Mouse (Mus musculus) cerebellum, postnatal 36 days (tissue): ENCODE measurements around the gene Ryr1.

ENCODE experiments used
- DNase-seq, 2 experiments: peaks; one replicate each; pipeline ENCODE4 v3.0.0; 2021 to 2022; ENCODE audit warnings: mixed read lengths in 2 of 2

The Ryr1 gene

GRCm38 (mm10) chr7:29029690-29030656 is 95.0 kb downstream of the Ryr1 start:
- no peak for DNase-seq

- no peak for DNase-seq
These were observed 96.2 kb downstream of the Ryr1 start for GRCm38 (mm10) chr7:29028761-29029160.

- no peak for DNase-seq
These were observed 98.2 kb downstream of the Ryr1 start for GRCm38 (mm10) chr7:29026811-29027210.

GRCm38 (mm10) chr7:29026195-29026594 is 98.8 kb downstream of the Ryr1 start:
- DNase-seq: no peak

- DNase-seq: no peak
These were observed 99.4 kb downstream of the Ryr1 start for GRCm38 (mm10) chr7:29025566-29025965.

GRCm38 (mm10) chr7:29023514-29023913 is 101.5 kb downstream of the Ryr1 start:
- DNase-seq: no peak

- DNase-seq: no peak
These were observed 102.5 kb downstream of the Ryr1 start for GRCm38 (mm10) chr7:29022479-29022878.

GRCm38 (mm10) chr7:29019447-29020220 is 105.3 kb downstream of the Ryr1 start:
- no peak for DNase-seq

- no peak for DNase-seq
These were observed 107.8 kb downstream of the Ryr1 start for GRCm38 (mm10) chr7:29017222-29017621.

- DNase-seq: no peak
These were observed 108.5 kb downstream of the Ryr1 start for GRCm38 (mm10) chr7:29016440-29016839.

- DNase-seq: no peak
These were observed 110.0 kb downstream of the Ryr1 start for GRCm38 (mm10) chr7:29014984-29015383.

GRCm38 (mm10) chr7:29008714-29009113 is 116.3 kb downstream of the Ryr1 start:
- DNase-seq: no peak

- no peak for DNase-seq
These were observed 116.8 kb downstream of the Ryr1 start for GRCm38 (mm10) chr7:29008171-29008570.

GRCm38 (mm10) chr7:29007224-29008101 is 117.5 kb downstream of the Ryr1 start:
- no peak for DNase-seq

- no peak for DNase-seq
These were observed 124.1 kb downstream of the Ryr1 start for GRCm38 (mm10) chr7:29000651-29001605.

- no peak for DNase-seq
These were observed 131.6 kb downstream of the Ryr1 start for GRCm38 (mm10) chr7:28993402-28993801.

GRCm38 (mm10) chr7:28992997-28993396 is 132.0 kb downstream of the Ryr1 start:
- DNase-seq: no peak

- no peak for DNase-seq
These were observed 133.4 kb downstream of the Ryr1 start for GRCm38 (mm10) chr7:28991616-28992015.

- no peak for DNase-seq
These were observed 134.2 kb downstream of the Ryr1 start for GRCm38 (mm10) chr7:28990766-28991273.

- DNase-seq: no peak
These were observed 139.8 kb downstream of the Ryr1 start for GRCm38 (mm10) chr7:28985207-28985606.

GRCm38 (mm10) chr7:28984452-28984851 is 140.5 kb downstream of the Ryr1 start:
- no peak for DNase-seq
